Mouse (Mus musculus) left cerebral cortex, postnatal 25 days (tissue): ENCODE measurements at regions not wholly inside any gene's neighbourhood (a gene's known extent, or its start where the extent isn't known, plus 50 kb on each side); places are given as distances from the start of the nearest gene placed in this dataset.

Source experiments
- DNase-seq, 2 experiments: peaks; one replicate each; pipeline ENCODE4 v3.0.0; 2022; ENCODE audit warnings: low spot score in 2 of 2, mixed read lengths in 1 of 2
- intact Hi-C: fragments of 180-260 bp; cut with DNase I; formaldehyde crosslinking; loops from one replicate; pipeline ENCODE4 v1.15.1; 2025

DNA sequence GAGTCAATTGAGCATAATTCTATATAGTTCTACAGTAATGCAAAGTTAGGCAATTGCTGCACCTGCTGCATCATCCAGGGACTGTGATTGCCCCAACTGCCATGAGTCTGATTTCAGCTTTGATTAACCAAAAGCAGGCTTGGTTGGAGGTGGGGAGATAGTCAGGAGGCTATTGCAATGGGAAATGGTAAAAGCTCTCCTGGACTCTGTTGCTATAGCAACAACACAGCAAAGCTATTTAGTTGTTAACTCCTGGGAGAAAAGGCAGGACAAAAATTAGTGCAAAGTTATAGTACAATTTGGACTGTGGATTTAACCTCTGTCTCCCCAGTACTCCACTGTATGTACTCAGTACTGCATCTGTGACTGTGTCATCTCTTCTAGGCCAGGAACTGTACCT is 51.7 kb upstream of the Rasgrf1 start:
- intact Hi-C loops, result no loop called here
- peak in 1 of 2 experiments; percentile 30 for DNase-seq

DNA sequence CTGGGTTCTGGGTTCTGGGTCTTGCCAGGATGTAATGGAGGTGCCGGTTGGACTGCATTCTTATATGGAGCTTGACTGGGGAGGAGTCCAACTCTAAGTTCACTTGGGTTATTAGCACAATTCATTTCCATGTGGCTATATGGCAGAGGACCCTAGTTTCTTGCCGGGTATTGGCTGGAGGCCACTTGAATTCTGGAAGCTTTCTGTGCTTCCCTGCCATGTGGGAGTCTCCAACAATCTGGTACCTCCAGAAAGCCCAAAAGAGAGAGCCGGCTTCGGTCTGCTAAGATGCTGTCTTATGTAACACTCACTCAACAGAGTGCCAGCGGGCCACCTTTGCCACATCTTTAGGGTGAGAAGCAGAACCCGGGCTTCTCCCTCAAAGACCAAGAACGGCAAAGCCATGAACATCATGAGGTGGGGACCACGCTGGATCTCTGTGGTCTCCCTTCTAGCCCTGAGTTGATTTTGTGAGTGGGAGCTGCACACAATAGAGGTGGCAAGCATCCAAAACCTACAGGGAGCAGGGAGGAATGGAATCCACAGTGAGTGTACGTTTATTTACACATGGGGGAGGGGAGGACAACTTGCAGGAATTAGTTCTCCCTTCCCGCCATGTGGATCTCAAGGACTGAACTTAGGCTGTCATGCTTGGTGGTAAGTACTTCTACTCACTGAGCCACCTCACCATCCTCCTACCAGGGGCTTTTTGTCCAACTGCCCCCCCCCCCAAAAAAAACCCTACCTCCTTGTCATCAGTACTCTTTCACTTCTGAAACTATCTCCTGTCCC is 59.0 kb upstream of the Rasgrf1 start:
- peak; percentile 59 to 88 for DNase-seq
- intact Hi-C loops, result no loop called here

DNA sequence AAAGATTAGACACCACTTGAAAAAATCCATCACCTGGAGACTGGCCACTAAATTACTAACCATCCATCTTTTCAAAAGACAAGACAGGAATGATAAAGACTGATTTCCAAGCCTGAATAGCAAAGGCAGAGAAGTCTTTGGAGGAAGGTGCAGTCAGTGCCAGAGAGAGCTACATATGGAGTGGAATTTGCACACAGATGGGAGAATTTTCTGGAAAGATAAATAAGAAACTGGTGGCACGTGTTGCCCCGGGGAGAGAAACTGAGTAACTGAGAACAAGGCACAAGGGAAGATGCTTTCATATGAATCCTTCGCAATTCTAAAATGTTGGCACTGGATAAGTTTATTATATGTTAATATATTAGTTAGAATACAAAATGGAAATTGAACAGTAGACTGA is 59.8 kb upstream of the Rasgrf1 start:
- DNase-seq, result peak; percentile 16 to 62
- intact Hi-C loops, result no loop called here

DNA sequence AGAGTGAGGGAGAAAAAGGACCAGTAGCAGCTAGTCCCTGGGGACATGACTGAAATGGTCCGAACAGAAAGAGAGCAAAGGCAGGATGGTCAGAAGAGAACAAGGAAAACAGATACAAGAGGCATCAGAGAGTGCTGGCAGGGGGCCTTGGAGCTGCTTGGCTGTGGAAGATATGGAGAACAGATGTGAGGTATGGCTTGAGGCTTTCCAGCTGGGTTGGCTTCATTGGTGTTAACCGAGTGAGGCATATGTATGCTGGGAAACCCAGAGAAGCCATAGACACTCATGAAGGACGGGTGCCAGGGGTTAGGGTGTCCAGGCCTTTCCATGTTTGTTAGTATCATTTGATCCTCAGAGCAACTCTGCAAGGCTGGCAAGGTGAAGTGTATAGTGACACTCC is 61.1 kb upstream of the Rasgrf1 start:
- intact Hi-C loops, result no loop called here

DNA sequence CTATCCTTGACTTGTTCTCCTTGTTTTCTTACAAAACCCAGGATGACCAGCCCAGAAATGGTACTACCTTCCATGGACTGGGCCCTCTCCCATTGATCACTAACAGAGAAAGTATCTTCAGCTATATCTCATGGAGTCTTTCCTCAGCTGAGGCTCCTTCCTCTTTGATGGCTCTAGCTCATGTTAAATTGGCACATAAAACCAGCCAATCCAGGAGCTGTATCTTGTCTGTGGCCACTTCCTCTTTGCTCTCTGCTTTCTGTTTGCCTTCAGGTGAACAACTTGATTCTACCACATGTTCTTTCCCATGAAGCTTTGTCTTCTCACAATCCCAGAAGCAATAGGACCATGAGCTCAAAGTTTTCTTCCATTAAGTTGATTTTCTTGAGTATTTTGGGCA is 62.7 kb upstream of the Rasgrf1 start:
- intact Hi-C loops, result no loop called here

More for the DNA sequence above, 61.1 kb upstream of the Rasgrf1 start:
- no peak for DNase-seq

DNA sequence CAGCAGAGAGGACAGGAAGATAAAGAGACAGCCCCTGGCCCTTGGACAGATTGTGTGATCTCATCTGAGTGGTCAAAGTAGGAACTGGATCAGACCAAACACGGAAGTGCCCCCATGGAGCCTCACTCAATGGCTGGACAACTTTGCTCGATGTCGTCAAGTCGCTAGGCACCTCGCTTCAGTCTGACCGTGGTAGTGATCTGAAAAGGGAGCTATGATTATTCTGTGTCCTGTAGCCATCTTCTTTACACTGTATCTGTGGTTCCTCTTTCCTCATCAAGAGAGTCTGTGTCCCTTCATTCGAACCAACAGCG is 67.0 kb upstream of the Rasgrf1 start:
- no peak for DNase-seq
- intact Hi-C loops, result loop anchor here (5.0 kb wide), 3 partner anchors 45 to 85 kb away; partner anchors contain the start of gene Rasgrf1

More for the DNA sequence above, 62.7 kb upstream of the Rasgrf1 start:
- DNase-seq, result no peak

DNA sequence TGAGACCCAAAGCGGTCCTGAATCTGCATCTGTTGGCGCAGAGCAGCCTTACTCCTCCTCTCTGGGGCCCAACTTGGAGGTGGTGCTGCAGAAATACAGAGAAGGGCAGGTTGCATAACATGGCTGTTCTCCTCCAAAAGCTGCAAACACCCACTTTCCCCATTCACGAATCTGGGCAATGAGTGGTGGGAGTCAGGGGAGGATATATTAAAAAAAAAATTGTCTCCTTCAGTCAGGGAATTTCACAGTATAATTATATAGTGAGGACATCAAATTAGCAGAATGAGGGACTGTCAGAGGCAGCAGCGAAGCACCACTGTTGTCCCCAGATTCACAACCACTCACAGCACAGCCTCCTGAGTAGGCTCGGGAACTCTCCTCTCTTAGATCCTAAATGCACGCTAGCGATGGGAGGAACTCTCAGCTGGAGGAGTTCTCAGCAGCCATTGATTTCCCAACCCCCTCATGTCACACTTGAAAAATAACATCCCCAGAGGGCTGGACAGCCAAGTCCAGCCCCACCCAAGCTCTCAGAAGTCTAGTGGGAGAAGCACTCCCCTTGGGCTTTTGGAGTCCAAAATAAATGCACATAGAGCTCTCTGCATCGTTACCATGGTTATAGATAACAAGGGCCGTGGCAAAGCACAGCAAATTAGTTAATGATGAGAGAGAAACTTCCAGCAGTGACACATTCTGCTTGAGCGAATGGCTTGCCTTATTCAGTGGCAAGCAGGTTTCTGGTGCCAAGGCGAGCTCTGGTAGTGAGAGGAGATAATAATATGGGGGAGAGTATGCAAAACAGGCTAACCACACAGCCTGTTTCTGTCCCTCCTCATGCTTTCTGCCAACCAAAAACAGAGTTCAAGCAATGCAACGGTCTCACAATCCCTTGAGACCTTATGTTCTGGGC is 67.6 kb upstream of the Rasgrf1 start:
- DNase-seq, result peak; percentile 57 to 92
- intact Hi-C loops, result loop anchor here (5.0 kb wide), 3 partner anchors 45 to 85 kb away; partner anchors contain the start of gene Rasgrf1

DNA sequence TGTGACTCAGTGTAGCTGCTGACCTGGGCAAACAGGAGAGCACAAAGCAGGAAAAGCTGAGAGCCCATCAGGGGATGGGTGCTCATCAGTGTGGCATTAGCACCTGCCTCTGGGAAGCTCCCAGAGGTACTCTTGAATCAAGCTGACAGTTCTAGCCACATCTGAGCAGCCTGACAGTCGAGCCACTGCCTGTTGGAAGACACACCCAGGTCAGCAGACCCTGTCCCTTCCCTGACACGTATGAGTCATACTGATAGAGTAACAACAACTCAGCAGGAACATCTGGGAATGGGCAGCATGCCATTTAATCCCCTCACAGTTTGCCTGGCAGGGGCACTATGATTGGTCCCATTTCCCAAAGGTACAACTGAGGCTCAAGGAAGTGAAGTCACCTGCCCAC is 68.3 kb upstream of the Rasgrf1 start:
- intact Hi-C loops, result loop anchor here (5.0 kb wide), 3 partner anchors 46 to 84 kb away; partner anchors contain the start of gene Rasgrf1
- DNase-seq, result no peak

DNA sequence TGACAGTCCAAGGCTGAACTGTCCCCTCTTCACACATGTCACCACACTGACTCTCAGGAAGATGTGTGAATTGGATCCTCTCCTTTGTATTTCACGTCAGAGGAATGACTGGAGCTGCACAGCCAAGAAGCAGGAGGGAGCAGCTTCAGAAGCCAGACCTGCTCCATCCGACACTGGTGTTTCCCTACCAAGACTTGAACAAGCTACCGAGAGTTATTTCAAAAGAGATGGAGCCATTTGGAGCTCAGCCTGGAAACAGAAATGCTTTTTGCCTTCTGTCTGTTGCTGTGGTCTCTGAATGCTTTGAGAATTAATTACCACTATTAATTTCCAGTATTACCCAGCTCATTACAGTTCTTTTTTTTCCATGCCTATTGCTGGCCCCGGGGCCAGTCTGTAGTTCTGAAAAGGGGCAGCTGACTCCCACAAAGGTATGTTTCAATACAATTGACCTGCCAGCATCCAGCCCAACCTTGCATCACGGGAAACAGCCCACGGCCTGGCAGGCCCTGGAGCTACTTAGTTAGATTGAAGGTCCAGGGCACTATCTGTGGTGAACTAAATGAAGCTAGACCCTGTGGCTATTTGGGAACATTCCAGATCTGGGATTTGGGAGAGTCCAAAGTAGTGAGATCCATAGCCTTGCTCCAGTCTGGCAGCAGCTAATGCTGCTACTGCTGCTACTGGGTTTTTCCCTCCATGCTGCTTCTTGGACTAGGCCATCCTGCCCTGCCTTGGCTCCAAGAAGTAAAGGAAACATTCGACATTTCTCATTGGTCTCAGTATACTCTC is 73.1 kb upstream of the Rasgrf1 start:
- intact Hi-C loops, result no loop called here
- DNase-seq, result no peak

DNA sequence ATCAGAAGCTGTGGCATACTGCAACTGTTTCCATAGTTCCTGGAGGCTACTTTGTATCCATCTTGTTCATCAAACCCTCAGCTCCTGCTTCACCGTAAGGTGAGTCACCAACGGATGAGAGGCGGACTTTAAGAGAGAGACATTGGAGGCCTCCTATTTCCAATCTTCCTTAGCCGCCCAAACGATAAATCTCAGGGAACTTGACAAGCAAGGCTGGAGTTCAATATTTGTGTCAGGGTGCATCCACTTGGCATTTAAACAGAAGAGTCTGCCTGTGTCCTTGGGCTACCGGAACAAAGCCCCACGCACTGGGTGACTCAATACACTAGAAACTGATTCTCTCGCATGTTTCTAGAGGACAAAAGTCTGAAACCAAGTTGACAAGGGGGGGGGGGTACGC is 76.1 kb upstream of the Rasgrf1 start:
- intact Hi-C loops, result no loop called here
- DNase-seq, result no peak

DNA sequence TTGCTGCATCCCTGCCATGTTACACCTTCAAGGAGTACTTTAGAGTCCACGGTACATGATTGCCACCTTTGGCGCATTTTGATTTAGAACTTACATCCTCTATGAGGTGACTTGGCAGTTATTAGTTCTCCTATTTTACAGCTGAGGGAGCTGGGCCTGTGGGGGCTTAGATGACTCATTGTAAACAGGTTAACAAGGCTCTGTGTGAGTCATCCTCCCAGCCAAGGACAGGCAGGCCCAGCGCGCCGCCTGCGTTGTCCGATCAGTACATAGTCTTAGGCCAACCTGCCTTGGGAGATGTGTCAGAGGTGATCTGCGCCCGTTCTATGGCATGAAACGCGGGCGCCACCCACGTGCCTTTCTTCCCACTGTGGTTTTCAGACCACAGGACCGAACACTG is 77.9 kb upstream of the Rasgrf1 start:
- DNase-seq, result no peak
- intact Hi-C loops, result no loop called here

DNA sequence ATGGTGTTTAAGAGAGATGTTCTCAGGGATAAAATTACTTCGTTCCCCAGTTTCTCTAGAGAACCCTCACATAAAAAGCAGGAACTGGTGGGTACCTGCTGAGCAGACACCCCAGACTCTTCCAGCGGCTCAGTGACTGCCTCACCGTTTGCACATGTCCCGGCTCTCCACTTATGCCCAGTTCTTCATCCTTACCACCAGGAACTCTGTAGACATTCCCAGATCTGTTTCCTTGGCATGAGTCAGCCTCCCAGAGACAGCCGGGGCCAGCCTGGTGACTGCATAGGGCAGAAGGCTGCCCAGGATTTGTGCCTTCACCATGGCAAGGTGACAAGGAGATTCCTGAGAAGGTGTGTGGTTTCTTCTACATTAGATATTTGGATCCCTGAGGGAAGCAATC is 81.6 kb upstream of the Rasgrf1 start:
- intact Hi-C loops, result loop anchor here (5.0 kb wide), 1 partner anchor 49 kb away; no protein-coding TSS in a partner anchor
- DNase-seq, result no peak

DNA sequence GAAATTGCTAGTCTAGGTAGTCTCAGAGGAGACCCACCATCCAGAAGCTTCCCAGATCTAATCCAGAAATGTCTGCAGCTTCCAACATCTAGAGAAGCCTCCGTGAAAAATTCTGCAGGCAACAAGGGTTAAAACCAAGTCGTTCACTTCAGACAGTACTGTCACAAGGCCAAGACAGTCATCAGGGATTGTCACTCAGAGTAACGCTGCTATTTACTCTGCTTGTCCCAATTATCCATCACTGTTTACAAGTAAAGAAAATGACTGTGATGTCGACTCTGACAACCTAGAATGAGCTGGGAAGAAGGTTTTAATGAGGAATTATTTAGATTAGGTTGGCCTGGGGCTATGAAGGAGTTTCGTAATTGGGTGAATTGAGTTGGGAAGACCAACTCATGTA is 82.1 kb upstream of the Rasgrf1 start:
- intact Hi-C loops, result loop anchor here (1.0 to 5.0 kb wide), 4 partner anchors 50 to 251 kb away; partner anchors contain the start of gene Rasgrf1
- no peak for DNase-seq

DNA sequence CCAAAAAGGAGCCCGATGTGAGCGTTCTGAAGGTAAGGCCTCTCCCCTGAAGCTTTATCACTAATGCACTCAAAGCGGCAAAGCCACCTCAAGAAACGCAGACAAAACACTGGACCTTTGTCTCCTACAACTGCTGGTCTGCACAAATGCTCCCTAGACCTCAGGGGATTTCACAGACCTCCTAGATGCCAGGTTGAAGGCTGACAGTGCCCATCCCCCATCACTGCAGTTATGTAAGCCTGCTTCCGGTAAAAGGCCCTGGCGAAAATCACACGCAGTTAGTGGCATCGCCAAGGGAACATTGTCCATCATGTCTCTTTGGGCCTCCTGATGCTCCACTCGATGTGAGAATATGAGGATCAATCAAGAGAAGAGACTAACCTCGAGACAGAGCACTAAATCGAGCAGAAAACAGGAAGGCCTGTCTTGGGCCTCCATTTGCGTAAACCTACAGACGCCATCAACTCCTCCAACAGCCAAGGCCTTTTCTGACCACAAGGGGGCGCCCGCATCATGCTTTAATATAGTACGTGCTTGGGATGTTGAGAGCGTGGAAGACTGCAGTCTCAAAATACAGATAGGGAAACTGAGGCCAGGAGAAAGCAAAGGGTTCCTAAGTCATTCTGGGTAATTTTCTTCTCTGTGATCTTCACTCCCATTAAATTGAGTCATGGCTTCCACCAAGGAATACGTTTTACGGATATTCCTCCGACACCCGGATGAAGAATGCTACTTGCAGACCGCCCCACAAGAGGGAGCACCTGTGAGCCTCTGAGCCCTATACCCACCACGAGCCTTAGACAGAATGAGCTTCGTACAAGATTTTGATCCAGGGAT is 82.8 kb upstream of the Rasgrf1 start:
- intact Hi-C loops, result loop anchor here (1.0 to 5.0 kb wide), 4 partner anchors 50 to 252 kb away; partner anchors contain the start of gene Rasgrf1
- DNase-seq, result peak; percentile 92 to 94

DNA sequence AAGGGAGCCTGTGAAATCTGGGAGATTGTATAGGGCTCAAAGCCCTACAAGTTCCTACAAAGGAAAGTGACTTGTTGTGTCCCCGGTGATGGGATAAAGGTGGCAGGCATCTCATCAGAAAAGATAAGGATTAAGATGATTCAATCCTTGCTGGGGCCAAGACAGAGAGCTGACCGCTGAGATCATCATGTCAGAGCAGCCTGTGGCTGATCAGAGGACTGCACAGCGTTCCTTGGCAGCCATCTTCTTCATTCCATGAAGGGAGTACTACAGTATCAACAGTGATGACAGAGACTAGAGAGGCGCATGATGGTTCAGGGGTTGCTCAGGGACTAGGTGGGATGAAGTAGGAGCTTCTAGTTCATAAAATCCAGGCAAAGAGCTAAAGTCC is 83.6 kb upstream of the Ankrd34c start:
- intact Hi-C loops, result no loop called here
- DNase-seq, result no peak

DNA sequence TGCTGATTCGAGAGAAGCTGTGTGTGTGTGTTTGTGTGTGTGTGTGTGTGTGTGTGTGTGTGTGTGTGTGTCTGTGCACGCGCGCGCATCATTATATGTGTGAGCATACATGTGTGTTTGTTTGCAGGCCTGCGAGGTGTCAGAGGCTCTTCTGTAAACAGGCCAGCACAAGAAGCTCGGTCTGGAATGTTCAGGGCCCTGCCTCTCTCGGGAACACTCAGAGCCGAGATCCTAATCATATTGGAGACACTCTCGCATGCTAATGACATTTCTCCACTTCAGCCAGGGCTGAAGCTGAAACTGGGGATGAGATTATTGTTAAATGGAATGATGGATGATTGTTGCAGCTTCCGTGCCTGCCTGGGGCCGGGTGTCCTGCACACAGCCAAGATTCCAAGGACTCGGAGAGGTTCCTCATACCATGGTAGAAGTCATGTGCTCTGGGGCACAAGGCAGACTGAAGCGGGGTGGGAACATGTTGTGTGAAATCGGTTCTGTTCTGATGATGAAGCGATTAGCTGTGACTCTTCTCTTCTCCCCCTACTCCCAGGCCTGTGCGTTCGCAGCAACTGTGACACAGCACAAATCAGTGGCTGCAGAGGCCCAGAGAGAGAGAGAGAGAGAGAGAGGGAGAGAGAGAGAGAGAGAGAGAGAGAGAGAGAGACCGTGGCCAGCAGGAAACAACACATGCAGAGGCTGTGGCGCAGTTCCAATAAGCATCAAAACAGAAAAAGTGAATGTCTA is 83.0 kb upstream of the Ankrd34c start:
- DNase-seq, result no peak
- intact Hi-C loops, result no loop called here

DNA sequence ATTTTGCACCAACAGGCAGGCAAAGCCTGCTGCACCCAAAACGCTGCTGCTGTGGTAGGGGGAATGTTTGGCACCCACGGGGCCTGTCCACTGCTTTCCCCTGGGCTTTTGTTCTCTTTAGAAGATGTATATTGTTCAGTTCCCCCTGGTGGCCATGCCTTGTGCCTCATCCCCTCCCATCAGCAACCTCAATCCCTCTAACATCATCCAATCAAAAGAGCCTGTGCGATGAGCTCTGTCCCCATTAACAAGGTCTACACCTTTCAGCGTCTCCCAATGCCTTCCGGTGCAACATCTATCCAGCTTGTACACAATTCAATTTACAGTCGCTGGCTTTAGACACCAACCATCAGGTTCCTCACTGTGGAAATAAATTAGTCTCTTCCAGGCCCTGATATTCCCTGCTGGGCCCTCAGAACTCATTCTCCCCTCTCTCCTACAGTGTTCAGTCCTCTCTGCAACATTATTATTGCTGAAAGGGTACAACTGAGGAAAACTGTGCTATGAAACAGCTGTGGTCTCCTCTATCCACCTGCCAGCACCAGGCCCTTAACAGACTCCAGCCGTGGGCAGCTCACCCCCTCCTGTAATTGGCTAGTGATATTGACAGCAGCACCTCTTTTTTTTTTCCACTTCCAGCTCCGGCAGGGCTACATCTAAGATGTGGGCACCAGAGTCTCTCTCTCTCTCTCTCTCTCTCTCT is 75.5 kb upstream of the Ankrd34c start:
- no peak for DNase-seq
- intact Hi-C loops, result no loop called here

DNA sequence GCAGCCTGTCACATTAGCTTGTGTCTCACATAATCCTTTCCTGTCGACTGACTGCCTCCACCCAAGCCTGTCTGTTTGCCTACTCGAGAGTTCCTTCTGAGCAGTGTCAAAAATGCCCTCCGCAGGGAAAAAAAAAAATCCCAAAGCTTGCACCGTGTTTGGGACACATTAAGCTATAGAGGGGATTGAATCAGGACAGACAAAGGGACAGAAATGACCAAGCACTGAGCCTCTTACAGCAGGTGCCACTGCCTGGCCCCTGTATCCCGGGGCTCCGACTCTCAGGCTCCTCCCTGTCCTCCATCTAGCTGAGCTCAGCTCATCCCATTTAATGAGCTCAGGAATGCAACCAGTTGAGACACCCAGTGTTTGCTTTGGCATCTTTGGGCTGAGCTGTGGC is 69.1 kb upstream of the Ankrd34c start:
- no peak for DNase-seq
- intact Hi-C loops, result no loop called here
